Mouse (Mus musculus) large intestine, adult 2 months (tissue): ENCODE data around the gene Pdgfb. TPM values are rescaled to one million over a fixed set of nuclear protein-coding genes. Genes with fewer than 3 reads are reported as not detected.

ENCODE experiments used
- DNase-seq: peaks from one replicate; pipeline ENCODE4 v3.0.0-alpha.2; 2012; ENCODE audit warnings: low read depth, low spot score
- WGBS: fragments of 180-500 bp; shearing (Covaris S2); methylation state at CpG from one replicate; pipeline ENCODE4 v1.1.7; 2018; 5-methylcytosine and 5-hydroxymethylcytosine counted together
- polyA plus RNA-seq: library from polyadenylated mRNA; depleted of rRNA; stranded (reverse); fragments of >200 nt; gene quantifications from 2 replicates; pipeline ENCODE4 v1.2.3, GENCODE M21; 2012

Gene Pdgfb
- polyA plus RNA-seq, 1 experiment, result 7.5 TPM

- 64% methylated on average over 11 of the region's 11 CpGs for WGBS
- DNase-seq, result no peak
Observed at GRCm38 (mm10) chr15:80037255-80038109, 22.7 kb upstream of the Pdgfb start.

- 74% methylated on average over 6 of the region's 6 CpGs for WGBS
- DNase-seq, result no peak
Observed at GRCm38 (mm10) chr15:80035341-80035885, 20.6 kb upstream of the Pdgfb start.

- DNase-seq, result no peak
Observed at GRCm38 (mm10) chr15:80034913-80035312, 20.1 kb upstream of the Pdgfb start.

- DNase-seq, result no peak
- 44% methylated on average over 7 of the region's 7 CpGs for WGBS
Observed at GRCm38 (mm10) chr15:80034366-80034765, 19.6 kb upstream of the Pdgfb start.

GRCm38 (mm10) chr15:80031133-80031532, 16.4 kb upstream of the Pdgfb start:
- 90% methylated on average over 4 of the region's 4 CpGs for WGBS
- no peak for DNase-seq

GRCm38 (mm10) chr15:80030399-80030798, 15.6 kb upstream of the Pdgfb start:
- WGBS, result 82% methylated on average over 10 of the region's 10 CpGs
- no peak for DNase-seq

GRCm38 (mm10) chr15:80028862-80029261, 14.1 kb upstream of the Pdgfb start:
- 67% methylated on average over 5 of the region's 5 CpGs for WGBS
- DNase-seq, result no peak

- DNase-seq, result no peak
- 76% methylated on average over 14 of the region's 14 CpGs for whole genome bisulfite sequencing
Observed at GRCm38 (mm10) chr15:80026689-80027353, 12.0 kb upstream of the Pdgfb start.

- DNase-seq, result no peak
- 82% methylated on average over 5 of the region's 5 CpGs for WGBS
Observed at GRCm38 (mm10) chr15:80026061-80026460, 11.3 kb upstream of the Pdgfb start.

- WGBS, result 52% methylated on average over 7 of the region's 7 CpGs
- no peak for DNase-seq
Observed at GRCm38 (mm10) chr15:80025615-80026014, 10.8 kb upstream of the Pdgfb start.

- 57% methylated on average over 11 of the region's 11 CpGs for WGBS
- no peak for DNase-seq
Observed at GRCm38 (mm10) chr15:80024331-80025313, 9.8 kb upstream of the Pdgfb start.

GRCm38 (mm10) chr15:80020516-80020915, 5.7 kb upstream of the Pdgfb start:
- WGBS, result 60% methylated on average over 4 of the region's 4 CpGs
- DNase-seq, result no peak

- no peak for DNase-seq
- WGBS, result 50% methylated on average over 4 of the region's 4 CpGs
Observed at GRCm38 (mm10) chr15:80019625-80020024, 4.8 kb upstream of the Pdgfb start.

- no peak for DNase-seq
- WGBS, result 82% methylated on average over 7 of the region's 7 CpGs
Observed at GRCm38 (mm10) chr15:80019220-80019619, 4.4 kb upstream of the Pdgfb start.

GRCm38 (mm10) chr15:80016563-80017301, 2.0 kb upstream of the Pdgfb start:
- 87% methylated on average over 9 of the region's 9 CpGs for WGBS
- DNase-seq, result no peak

- WGBS, result 69% methylated on average over 7 of the region's 7 CpGs
- no peak for DNase-seq
Observed at GRCm38 (mm10) chr15:80015211-80015952, 605 bp upstream of the Pdgfb start.

- under 1% methylated on average over 36 of the region's 37 CpGs for WGBS
- DNase-seq, result no peak
Observed at GRCm38 (mm10) chr15:80014031-80014320, 801 bp downstream of the Pdgfb start.

GRCm38 (mm10) chr15:80013256-80014030, 1.3 kb downstream of the Pdgfb start:
- WGBS, result under 1% methylated on average over 36 of the region's 36 CpGs
- DNase-seq, result no peak
